Mouse (Mus musculus): ENCODE results near the gene Psme3. TPM values are rescaled to one million over a fixed set of nuclear protein-coding genes. Genes with fewer than 3 reads are reported as not detected.
A peak's percentile ranks its signal among the peaks of the same experiment; 100 is the strongest.

The Psme3 gene
- total and polyA plus RNA-seq, 2 experiments from 2014 or later, result 71.1 to 83.9 TPM

- Histone ChIP-seq H3K27me3 (ENCODE audit: insufficient read depth, low read length) (no peaks in the 10 kb centered on the region), H3K4me2 (ENCODE audit: low read depth, low read length) (peak overlapping the region; percentile 69), H3K36me3 (ENCODE audit: insufficient read depth, low read length) (no peaks in the 10 kb centered on the region), H3K9ac (replicated peaks; ENCODE audit: low read length) (peak overlapping the region; percentile 77), H3K4me3 (ENCODE audit: low read length) (peak overlapping the region; percentile 65), H3K27ac (no peak overlapping the region), H3K9me3 (ENCODE audit: low read length) (no peaks in the 10 kb centered on the region), H3K4me1 (ENCODE audit: insufficient read depth, low read length) (peaks cover 18% of the 10 kb centered on the region)
- 67% methylated on average over 12 of the region's 12 CpGs for WGBS
- no peak for ATAC-seq
- DNase-seq (ENCODE audit: low spot score), result no peak
- TF ChIP-seq CTCF (IDR thresholded peaks at IDR 0.05; ENCODE audit: low read depth), result no peak
Measured at GRCm38 (mm10) chr11:101277381-101278222, 38.4 kb upstream of the Psme3 start.

GRCm38 (mm10) chr11:101278223-101279192 lies 37.5 kb upstream of the Psme3 start, which contains the start of the genes Cntd1 and Coa3:
Cntd1 (plus strand) TSS chr11:101279012.
Coa3 (minus strand) TSS chr11:101279114.
- ATAC-seq (peak; percentile 97), DNase-seq (ENCODE audit: low spot score) (peak; percentile 96)
- Histone ChIP-seq H3K27ac (peak within 1 kb of the TSS; percentile 71; the same call in 1 of the 2 replicates), H3K9me3 (ENCODE audit: low read length) (no peaks in the 10 kb centered on the region), H3K9ac (replicated peaks; ENCODE audit: low read length) (peak within 1 kb of the TSS; percentile 77), H3K4me3 (ENCODE audit: low read length) (peak within 1 kb of the TSS; percentile 65), H3K27me3 (ENCODE audit: insufficient read depth, low read length) (no peaks in the 10 kb centered on the region), H3K36me3 (ENCODE audit: insufficient read depth, low read length) (no peaks in the 10 kb centered on the region), H3K4me2 (ENCODE audit: low read depth, low read length) (peak within 1 kb of the TSS; percentile 69), H3K4me1 (ENCODE audit: insufficient read depth, low read length) (peaks cover 18% of the 10 kb centered on the region)
- 11% methylated on average over 45 of the region's 45 CpGs for WGBS
- peak; percentile 46 for TF ChIP-seq CTCF (IDR thresholded peaks at IDR 0.05; ENCODE audit: low read depth)

GRCm38 (mm10) chr11:101279193-101279569 lies 36.8 kb upstream of the Psme3 start:
- 61% methylated on average over 14 of the region's 14 CpGs for WGBS
- Histone ChIP-seq H3K27me3 (ENCODE audit: insufficient read depth, low read length) (no peaks in the 10 kb centered on the region), H3K4me2 (ENCODE audit: low read depth, low read length) (peak overlapping the region; percentile 69), H3K27ac (no peak overlapping the region), H3K9ac (replicated peaks; ENCODE audit: low read length) (no peak overlapping the region), H3K9me3 (ENCODE audit: low read length) (no peaks in the 10 kb centered on the region), H3K4me1 (ENCODE audit: insufficient read depth, low read length) (peaks cover 18% of the 10 kb centered on the region), H3K4me3 (ENCODE audit: low read length) (peak overlapping the region; percentile 65), H3K36me3 (ENCODE audit: insufficient read depth, low read length) (no peaks in the 10 kb centered on the region)
- DNase-seq (ENCODE audit: low spot score), result no peak
- ATAC-seq, result peak; percentile 16; the same call in 1 of the 2 replicates
- no peak for TF ChIP-seq CTCF (IDR thresholded peaks at IDR 0.05; ENCODE audit: low read depth)

- ATAC-seq (no peak), DNase-seq (ENCODE audit: low spot score) (no peak)
- H3K4me3 ChIP-seq (ENCODE audit: low read length), result no peak overlapping the region
- H3K9me3 ChIP-seq (ENCODE audit: low read length), result no peaks in the 10 kb centered on the region
- whole genome bisulfite sequencing, result 42% methylated on average over 7 of the region's 7 CpGs
- H3K4me2 ChIP-seq (ENCODE audit: low read depth, low read length), result no peak overlapping the region
- H3K9ac ChIP-seq (replicated peaks; ENCODE audit: low read length), result no peak overlapping the region
- H3K27ac ChIP-seq, result no peak overlapping the region
- H3K36me3 ChIP-seq (ENCODE audit: insufficient read depth, low read length), result no peaks in the 10 kb centered on the region
- H3K27me3 ChIP-seq (ENCODE audit: insufficient read depth, low read length), result no peaks in the 10 kb centered on the region
- TF ChIP-seq CTCF (IDR thresholded peaks at IDR 0.05; ENCODE audit: low read depth), result no peak
- H3K4me1 ChIP-seq (ENCODE audit: insufficient read depth, low read length), result peaks cover 18% of the 10 kb centered on the region
Measured at GRCm38 (mm10) chr11:101280837-101281236, 35.2 kb upstream of the Psme3 start.

- H3K4me2 ChIP-seq (ENCODE audit: low read depth, low read length), result no peak overlapping the region
- no peaks in the 10 kb centered on the region for H3K9me3 ChIP-seq (ENCODE audit: low read length)
- no peak for ATAC-seq
- no peaks in the 10 kb centered on the region for H3K27me3 ChIP-seq (ENCODE audit: insufficient read depth, low read length)
- H3K4me1 ChIP-seq (ENCODE audit: insufficient read depth, low read length), result peaks cover 4% of the 10 kb centered on the region
- no peak for DNase-seq (ENCODE audit: low spot score)
- H3K36me3 ChIP-seq (ENCODE audit: insufficient read depth, low read length), result peaks cover 4% of the 10 kb centered on the region; the same call in 1 of the 2 replicates
- H3K4me3 ChIP-seq (ENCODE audit: low read length), result no peak overlapping the region
- TF ChIP-seq CTCF (IDR thresholded peaks at IDR 0.05; ENCODE audit: low read depth), result no peak
- WGBS, result 34% methylated on average over 5 of the region's 5 CpGs
- no peak overlapping the region for H3K9ac ChIP-seq (replicated peaks; ENCODE audit: low read length)
- H3K27ac ChIP-seq, result no peak overlapping the region
Measured at GRCm38 (mm10) chr11:101282896-101283295, 33.1 kb upstream of the Psme3 start.

GRCm38 (mm10) chr11:101283805-101284204 lies 32.2 kb upstream of the Psme3 start:
- Histone ChIP-seq H3K4me2 (ENCODE audit: low read depth, low read length) (no peak overlapping the region), H3K27ac (no peak overlapping the region), H3K4me1 (ENCODE audit: insufficient read depth, low read length) (no peaks in the 10 kb centered on the region), H3K9ac (replicated peaks; ENCODE audit: low read length) (no peak overlapping the region), H3K27me3 (ENCODE audit: insufficient read depth, low read length) (no peaks in the 10 kb centered on the region), H3K36me3 (ENCODE audit: insufficient read depth, low read length) (peaks cover 6% of the 10 kb centered on the region), H3K9me3 (ENCODE audit: low read length) (no peaks in the 10 kb centered on the region), H3K4me3 (ENCODE audit: low read length) (no peak overlapping the region)
- DNase-seq (ENCODE audit: low spot score) (no peak), ATAC-seq (no peak)
- no peak for TF ChIP-seq CTCF (IDR thresholded peaks at IDR 0.05; ENCODE audit: low read depth)
- 57% methylated on average over 4 of the region's 4 CpGs for WGBS
